Mouse (Mus musculus): Measurements from ENCODE around the gene Hist1h1b. TPM values are rescaled to one million over a fixed set of nuclear protein-coding genes. Genes with fewer than 3 reads are reported as not detected.
A peak's percentile ranks its signal among the peaks of the same experiment; 100 is the strongest.

The Hist1h1b gene
- total RNA-seq, 2 experiments from 2014 or later: 6.7 to 8.3 TPM

- Histone ChIP-seq H3K4me3 (no peak overlapping the region), H3K27ac (no peak overlapping the region)
- intact Hi-C loops (cut with DNase I): loop anchor here (10.0 kb wide), 4 partner anchors 55 to 1905 kb away; partner anchors contain the start of genes Hist1h1e, Hist1h1t, Hist1h2be and Hist1h4c
- no peak for TF ChIP-seq CTCF (IDR thresholded peaks at IDR 0.05)
- DNase-seq (ENCODE audit: extremely low spot score in 1 of 2, low spot score in 2 of 2): no peak
Measured at GRCm38 (mm10) chr13:21789925-21790324, 9.5 kb upstream of the Hist1h1b start.

- intact Hi-C loops (cut with DNase I): loop anchor here (2.0 to 10.0 kb wide), 4 partner anchors 71 to 1907 kb away; partner anchors contain the start of genes Hist1h1e, Hist1h1t, Hist1h2ai and Hist1h2be
- Histone ChIP-seq H3K27ac (no peak overlapping the region), H3K4me3 (peak overlapping the region; percentile 32)
- no peak for DNase-seq (ENCODE audit: extremely low spot score in 1 of 2, low spot score in 2 of 2)
- no peak for TF ChIP-seq CTCF (IDR thresholded peaks at IDR 0.05)
Measured at GRCm38 (mm10) chr13:21787760-21788593, 7.6 kb upstream of the Hist1h1b start.

GRCm38 (mm10) chr13:21786899-21787629 lies 6.6 kb upstream of the Hist1h1b start, which contains the start of the genes Hist1h2an and Hist1h2bp:
Gene Hist1h2an (minus strand): TSS chr13:21787218.
Gene Hist1h2bp (plus strand): TSS chr13:21787461.
- Histone ChIP-seq H3K4me3 (peak within 1 kb of the TSS; percentile 52), H3K27ac (peak within 1 kb of the TSS; percentile 64; the same call in 1 of the 2 replicates)
- DNase-seq (ENCODE audit: extremely low spot score in 1 of 2, low spot score in 2 of 2): peak; percentile 78 to 88
- intact Hi-C loops (cut with DNase I): loop anchor here (2.0 to 10.0 kb wide), 4 partner anchors 70 to 1908 kb away; partner anchors contain the start of genes Hist1h1e, Hist1h1t, Hist1h2ai and Hist1h2be

GRCm38 (mm10) chr13:21786189-21786898 lies 5.9 kb upstream of the Hist1h1b start:
- no peak for DNase-seq (ENCODE audit: extremely low spot score in 1 of 2, low spot score in 2 of 2)
- H3K4me3 ChIP-seq: peak overlapping the region; percentile 52
- peak overlapping the region; percentile 64; the same call in 1 of the 2 replicates for H3K27ac ChIP-seq
- no peak for TF ChIP-seq CTCF (IDR thresholded peaks at IDR 0.05)
- intact Hi-C loops (cut with DNase I): loop anchor here (2.0 to 10.0 kb wide), 4 partner anchors 70 to 1908 kb away; partner anchors contain the start of genes Hist1h1e, Hist1h1t, Hist1h2ai and Hist1h2be

GRCm38 (mm10) chr13:21784311-21784710 lies 3.9 kb upstream of the Hist1h1b start:
- intact Hi-C loops (cut with DNase I): loop anchor here (10.0 kb wide), 3 partner anchors 1800 to 1910 kb away; partner anchors contain the start of genes Hist1h1e, Hist1h1t, Hist1h2be and Hist1h4c
- no peak for DNase-seq (ENCODE audit: extremely low spot score in 1 of 2, low spot score in 2 of 2)
- no peak overlapping the region for H3K27ac ChIP-seq

GRCm38 (mm10) chr13:21783734-21784161 lies 3.3 kb upstream of the Hist1h1b start:
- Histone ChIP-seq H3K27ac (no peak overlapping the region), H3K4me3 (peak overlapping the region; percentile 48)
- intact Hi-C loops (cut with DNase I): loop anchor here (10.0 kb wide), 3 partner anchors 1801 to 1911 kb away; partner anchors contain the start of genes Hist1h1e, Hist1h1t, Hist1h2be and Hist1h4c
- no peak for TF ChIP-seq CTCF (IDR thresholded peaks at IDR 0.05)
- DNase-seq (ENCODE audit: extremely low spot score in 1 of 2, low spot score in 2 of 2): peak in 1 of 2 experiments; percentile 13

More at GRCm38 (mm10) chr13:21784311-21784710, 3.9 kb upstream of the Hist1h1b start:
- no peak for TF ChIP-seq CTCF (IDR thresholded peaks at IDR 0.05)
- no peak overlapping the region for H3K4me3 ChIP-seq

GRCm38 (mm10) chr13:21783255-21783617 lies 2.8 kb upstream of the Hist1h1b start, which contains the start of gene Hist1h3i:
Gene Hist1h3i (minus strand): TSS chr13:21783370.
- intact Hi-C loops (cut with DNase I): loop anchor here (10.0 kb wide), 3 partner anchors 1802 to 1912 kb away; partner anchors contain the start of genes Hist1h1e, Hist1h1t, Hist1h2be and Hist1h4c
- Histone ChIP-seq H3K4me3 (peak within 1 kb of the TSS; percentile 48), H3K27ac (peak within 1 kb of the TSS; percentile 82)
- DNase-seq (ENCODE audit: extremely low spot score in 1 of 2, low spot score in 2 of 2): peak; percentile 50 to 71
- no peak for TF ChIP-seq CTCF (IDR thresholded peaks at IDR 0.05)

GRCm38 (mm10) chr13:21782361-21783254 lies 2.2 kb upstream of the Hist1h1b start:
- peak; percentile 14 to 21 for DNase-seq (ENCODE audit: extremely low spot score in 1 of 2, low spot score in 2 of 2)
- peak overlapping the region; percentile 48 for H3K4me3 ChIP-seq
- intact Hi-C loops (cut with DNase I): loop anchor here (10.0 kb wide), 3 partner anchors 1802 to 1912 kb away; partner anchors contain the start of genes Hist1h1e, Hist1h1t, Hist1h2be and Hist1h4c
- H3K27ac ChIP-seq: peak overlapping the region; percentile 82

- intact Hi-C loops (cut with DNase I): loop anchor here (2.0 to 10.0 kb wide), 4 partner anchors 29 to 1913 kb away; partner anchors contain the start of genes Hist1h1e, Hist1h1t, Hist1h2ak and Hist1h2be
Measured at GRCm38 (mm10) chr13:21781639-21782038, 1.2 kb upstream of the Hist1h1b start.

More at GRCm38 (mm10) chr13:21781639-21782038, 1.2 kb upstream of the Hist1h1b start:
- H3K27ac ChIP-seq: no peak overlapping the region
- no peak for TF ChIP-seq CTCF (IDR thresholded peaks at IDR 0.05)
- no peak for DNase-seq (ENCODE audit: extremely low spot score in 1 of 2, low spot score in 2 of 2)
- H3K4me3 ChIP-seq: no peak overlapping the region

Measured in left cerebral cortex, adult 2 months (tissue).